Mouse (Mus musculus): ENCODE measurements around the gene Grm8. TPM values are rescaled to one million over a fixed set of nuclear protein-coding genes. Genes with fewer than 3 reads are reported as not detected.

The Grm8 gene
- polyA plus RNA-seq, 1 experiment: 0.28 TPM

- no peak overlapping the region for H3K27ac ChIP-seq (ENCODE audit: insufficient read depth, low read length)
- no peaks in the 10 kb centered on the region for H3K4me1 ChIP-seq (ENCODE audit: control insufficient read depth, insufficient read depth, low read length)
- no peak for TF ChIP-seq CTCF (IDR thresholded peaks at IDR 0.05; ENCODE audit: borderline replicate concordance, insufficient read depth, low read length)
- H3K4me3 ChIP-seq (ENCODE audit: insufficient read depth, low read length): no peak overlapping the region
Observed at GRCm38 (mm10) chr6:28128871-28129270, 6.1 kb downstream of the Grm8 start.

GRCm38 (mm10) chr6:28115519-28115918, 19.5 kb downstream of the Grm8 start:
- H3K4me3 ChIP-seq (ENCODE audit: insufficient read depth, low read length): no peak overlapping the region
- no peak overlapping the region for H3K27ac ChIP-seq (ENCODE audit: insufficient read depth, low read length)
- no peaks in the 10 kb centered on the region for H3K4me1 ChIP-seq (ENCODE audit: control insufficient read depth, insufficient read depth, low read length)
- TF ChIP-seq CTCF (IDR thresholded peaks at IDR 0.05; ENCODE audit: borderline replicate concordance, insufficient read depth, low read length): no peak
- TF ChIP-seq POLR2A (IDR thresholded peaks at IDR 0.05; ENCODE audit: low read depth, low read length): no peak

- H3K4me1 ChIP-seq (ENCODE audit: control insufficient read depth, insufficient read depth, low read length): no peaks in the 10 kb centered on the region
- no peak overlapping the region for H3K27ac ChIP-seq (ENCODE audit: insufficient read depth, low read length)
- no peak overlapping the region for H3K4me3 ChIP-seq (ENCODE audit: insufficient read depth, low read length)
- TF ChIP-seq POLR2A (IDR thresholded peaks at IDR 0.05; ENCODE audit: low read depth, low read length): no peak
- no peak for TF ChIP-seq CTCF (IDR thresholded peaks at IDR 0.05; ENCODE audit: borderline replicate concordance, insufficient read depth, low read length)
Observed at GRCm38 (mm10) chr6:28114916-28115315, 20.1 kb downstream of the Grm8 start.

GRCm38 (mm10) chr6:28111551-28111950, 23.4 kb downstream of the Grm8 start:
- Histone ChIP-seq H3K4me1 (ENCODE audit: control insufficient read depth, insufficient read depth, low read length) (no peaks in the 10 kb centered on the region), H3K4me3 (ENCODE audit: insufficient read depth, low read length) (no peak overlapping the region), H3K27ac (ENCODE audit: insufficient read depth, low read length) (no peak overlapping the region)
- no peak for TF ChIP-seq CTCF (IDR thresholded peaks at IDR 0.05; ENCODE audit: borderline replicate concordance, insufficient read depth, low read length)
- no peak for TF ChIP-seq POLR2A (IDR thresholded peaks at IDR 0.05; ENCODE audit: low read depth, low read length)

- Histone ChIP-seq H3K4me1 (ENCODE audit: control insufficient read depth, insufficient read depth, low read length) (no peaks in the 10 kb centered on the region), H3K27ac (ENCODE audit: insufficient read depth, low read length) (no peak overlapping the region), H3K4me3 (ENCODE audit: insufficient read depth, low read length) (no peak overlapping the region)
- TF ChIP-seq POLR2A (IDR thresholded peaks at IDR 0.05; ENCODE audit: low read depth, low read length) (no peak), CTCF (IDR thresholded peaks at IDR 0.05; ENCODE audit: borderline replicate concordance, insufficient read depth, low read length) (no peak)
Observed at GRCm38 (mm10) chr6:28102608-28103316, 32.2 kb downstream of the Grm8 start.

GRCm38 (mm10) chr6:28100001-28100400, 35.0 kb downstream of the Grm8 start:
- Histone ChIP-seq H3K4me3 (ENCODE audit: insufficient read depth, low read length) (no peak overlapping the region), H3K4me1 (ENCODE audit: control insufficient read depth, insufficient read depth, low read length) (no peaks in the 10 kb centered on the region), H3K27ac (ENCODE audit: insufficient read depth, low read length) (no peak overlapping the region)
- TF ChIP-seq POLR2A (IDR thresholded peaks at IDR 0.05; ENCODE audit: low read depth, low read length) (no peak), CTCF (IDR thresholded peaks at IDR 0.05; ENCODE audit: borderline replicate concordance, insufficient read depth, low read length) (no peak)

- H3K4me3 ChIP-seq (ENCODE audit: insufficient read depth, low read length): no peak overlapping the region
- TF ChIP-seq CTCF (IDR thresholded peaks at IDR 0.05; ENCODE audit: borderline replicate concordance, insufficient read depth, low read length) (no peak), POLR2A (IDR thresholded peaks at IDR 0.05; ENCODE audit: low read depth, low read length) (no peak)
- H3K27ac ChIP-seq (ENCODE audit: insufficient read depth, low read length): no peak overlapping the region
- no peaks in the 10 kb centered on the region for H3K4me1 ChIP-seq (ENCODE audit: control insufficient read depth, insufficient read depth, low read length)
Observed at GRCm38 (mm10) chr6:28092511-28092910, 42.5 kb downstream of the Grm8 start.

GRCm38 (mm10) chr6:28091836-28092235, 43.1 kb downstream of the Grm8 start:
- Histone ChIP-seq H3K4me3 (ENCODE audit: insufficient read depth, low read length) (no peak overlapping the region), H3K4me1 (ENCODE audit: control insufficient read depth, insufficient read depth, low read length) (no peaks in the 10 kb centered on the region), H3K27ac (ENCODE audit: insufficient read depth, low read length) (no peak overlapping the region)
- no peak for TF ChIP-seq CTCF (IDR thresholded peaks at IDR 0.05; ENCODE audit: borderline replicate concordance, insufficient read depth, low read length)
- no peak for TF ChIP-seq POLR2A (IDR thresholded peaks at IDR 0.05; ENCODE audit: low read depth, low read length)

- no peak for TF ChIP-seq CTCF (IDR thresholded peaks at IDR 0.05; ENCODE audit: borderline replicate concordance, insufficient read depth, low read length)
- TF ChIP-seq POLR2A (IDR thresholded peaks at IDR 0.05; ENCODE audit: low read depth, low read length): no peak
- Histone ChIP-seq H3K27ac (ENCODE audit: insufficient read depth, low read length) (no peak overlapping the region), H3K4me1 (ENCODE audit: control insufficient read depth, insufficient read depth, low read length) (no peaks in the 10 kb centered on the region), H3K4me3 (ENCODE audit: insufficient read depth, low read length) (no peak overlapping the region)
Observed at GRCm38 (mm10) chr6:28090981-28091380, 44.0 kb downstream of the Grm8 start.

- TF ChIP-seq CTCF (IDR thresholded peaks at IDR 0.05; ENCODE audit: borderline replicate concordance, insufficient read depth, low read length): no peak
- no peak for TF ChIP-seq POLR2A (IDR thresholded peaks at IDR 0.05; ENCODE audit: low read depth, low read length)
- no peaks in the 10 kb centered on the region for H3K4me1 ChIP-seq (ENCODE audit: control insufficient read depth, insufficient read depth, low read length)
- no peak overlapping the region for H3K4me3 ChIP-seq (ENCODE audit: insufficient read depth, low read length)
- no peak overlapping the region for H3K27ac ChIP-seq (ENCODE audit: insufficient read depth, low read length)
Observed at GRCm38 (mm10) chr6:28075534-28075933, 59.4 kb downstream of the Grm8 start.

All from embryonic fibroblast, embryonic 13.5 days (primary cell).